Mouse (Mus musculus) frontal cortex, adult (tissue): ENCODE measurements around the gene Kcnj9.

Source experiments
- ATAC-seq: cut with Nextera tagmentation; 2 replicates; pipeline ENCODE4 v1.9.2; 2017; ENCODE audit warnings: mild to moderate bottlenecking, moderate library complexity, mixed read lengths; ENCODE audit not compliant: low TSS enrichment

Kcnj9 gene

DNA sequence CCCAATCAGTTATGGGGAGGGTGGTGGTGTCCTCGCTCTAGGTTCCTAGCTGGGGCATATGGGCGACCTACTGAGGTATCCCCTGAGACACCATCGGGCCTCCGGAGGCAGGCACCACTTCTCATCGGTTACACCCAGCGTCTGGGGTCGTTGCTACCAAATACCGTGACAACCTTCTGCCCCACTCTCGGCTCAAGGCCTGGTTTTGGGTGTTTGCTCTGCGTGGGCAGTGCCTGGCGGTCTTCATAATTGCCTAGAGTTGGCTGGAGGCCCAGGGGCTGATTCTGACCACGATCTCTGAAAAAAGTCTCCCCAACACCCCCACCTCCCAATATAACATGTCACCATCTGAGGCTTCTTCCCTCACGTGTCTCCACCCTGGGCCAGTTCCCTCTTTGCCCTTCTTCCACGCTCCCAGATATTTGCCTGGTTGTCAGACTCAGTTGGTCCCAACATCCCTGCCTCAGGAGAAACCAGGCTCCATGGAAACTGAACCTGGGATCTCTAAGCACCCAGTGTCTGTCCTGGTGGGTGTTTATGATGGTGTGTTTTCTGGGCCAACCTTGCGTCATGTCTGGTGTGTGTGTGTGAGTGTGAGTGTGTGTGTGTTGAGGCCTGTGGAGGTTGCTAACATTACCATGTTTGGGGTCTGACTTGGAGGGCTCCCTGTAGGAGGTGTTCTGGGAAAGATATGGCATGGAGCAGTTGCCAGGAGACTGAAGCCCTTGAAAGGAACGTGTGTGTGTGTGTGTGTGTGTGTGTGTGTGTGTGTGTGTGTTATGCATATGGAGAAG, 16.2 kb downstream of the Kcnj9 start:
- ATAC-seq = peak; percentile 2; the same call in 1 of the 2 replicates

DNA sequence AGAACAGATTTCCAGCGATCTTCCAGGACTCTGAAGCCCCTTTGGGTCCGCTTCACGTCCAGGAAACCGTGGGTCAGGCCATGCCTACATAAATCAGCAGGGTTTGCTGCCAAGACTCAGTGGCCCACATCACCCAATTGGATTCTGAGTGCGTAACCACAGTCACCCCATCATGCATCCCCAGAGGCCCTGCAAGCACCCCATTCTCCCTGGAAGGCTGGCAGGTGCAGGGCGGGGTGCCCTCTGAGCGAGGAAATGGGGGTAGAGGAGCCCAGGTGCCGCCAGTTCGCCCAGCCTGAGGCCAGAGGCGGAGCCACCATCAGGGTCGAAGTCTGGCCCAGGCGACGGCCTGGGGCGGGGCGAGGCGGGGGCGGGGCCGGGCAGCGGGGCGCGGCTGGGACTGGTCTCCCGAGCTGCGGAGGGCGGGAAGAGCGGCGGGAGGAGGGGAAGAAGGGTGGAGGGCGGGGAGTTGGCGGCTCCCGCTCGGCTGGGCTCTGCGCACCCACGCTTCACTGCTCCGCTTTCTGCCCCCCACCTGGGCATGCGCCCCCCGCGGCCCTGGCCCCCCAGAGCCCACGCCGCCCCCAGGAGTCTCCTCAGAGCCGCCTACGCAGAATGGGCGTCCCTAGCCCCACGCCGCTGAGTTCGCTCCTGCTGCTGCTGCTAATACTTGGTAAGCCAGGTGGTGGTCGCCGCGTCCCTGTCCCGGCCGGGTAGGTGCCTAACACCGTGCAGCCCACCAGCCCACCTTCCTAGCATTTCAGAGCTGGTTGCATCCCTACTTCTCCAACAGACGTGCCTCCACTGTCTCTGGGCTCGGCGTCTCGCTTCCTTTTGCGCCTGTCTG, 17.0 kb downstream of the Kcnj9 start:
- peak; percentile 3 for ATAC-seq

DNA sequence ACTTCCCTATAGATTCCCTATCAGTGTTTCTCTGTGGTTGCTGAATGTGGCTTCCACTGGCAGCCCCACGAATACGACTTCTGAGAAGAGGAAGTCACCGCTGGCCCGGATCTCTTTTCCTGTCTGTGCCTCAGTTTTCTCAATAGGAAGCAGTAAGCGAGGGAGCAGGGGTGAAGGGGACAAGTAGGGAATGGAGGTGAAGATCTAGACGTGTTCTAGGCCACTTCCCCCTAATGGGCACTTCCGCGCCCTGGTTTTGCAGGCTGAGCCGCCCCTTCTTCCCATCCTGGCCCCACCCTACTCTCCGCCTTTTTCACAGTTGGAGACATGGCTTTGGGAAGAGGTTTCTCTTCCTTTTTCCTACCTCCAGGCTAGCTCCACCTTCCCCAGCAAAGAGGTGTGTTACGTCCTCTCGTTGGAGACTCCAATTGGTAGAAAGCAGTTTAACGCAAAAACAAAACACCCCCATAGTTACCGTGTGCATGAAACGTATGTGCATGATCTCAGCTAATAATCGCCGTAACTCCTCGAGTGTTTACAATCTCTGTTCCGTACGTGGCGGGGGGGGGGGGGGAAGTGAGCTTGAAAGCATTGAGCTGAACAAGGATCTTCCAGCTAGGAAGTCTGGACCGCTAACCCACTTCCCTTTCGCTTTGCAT, 17.7 kb downstream of the Kcnj9 start:
- peak; percentile 21 for ATAC-seq

DNA sequence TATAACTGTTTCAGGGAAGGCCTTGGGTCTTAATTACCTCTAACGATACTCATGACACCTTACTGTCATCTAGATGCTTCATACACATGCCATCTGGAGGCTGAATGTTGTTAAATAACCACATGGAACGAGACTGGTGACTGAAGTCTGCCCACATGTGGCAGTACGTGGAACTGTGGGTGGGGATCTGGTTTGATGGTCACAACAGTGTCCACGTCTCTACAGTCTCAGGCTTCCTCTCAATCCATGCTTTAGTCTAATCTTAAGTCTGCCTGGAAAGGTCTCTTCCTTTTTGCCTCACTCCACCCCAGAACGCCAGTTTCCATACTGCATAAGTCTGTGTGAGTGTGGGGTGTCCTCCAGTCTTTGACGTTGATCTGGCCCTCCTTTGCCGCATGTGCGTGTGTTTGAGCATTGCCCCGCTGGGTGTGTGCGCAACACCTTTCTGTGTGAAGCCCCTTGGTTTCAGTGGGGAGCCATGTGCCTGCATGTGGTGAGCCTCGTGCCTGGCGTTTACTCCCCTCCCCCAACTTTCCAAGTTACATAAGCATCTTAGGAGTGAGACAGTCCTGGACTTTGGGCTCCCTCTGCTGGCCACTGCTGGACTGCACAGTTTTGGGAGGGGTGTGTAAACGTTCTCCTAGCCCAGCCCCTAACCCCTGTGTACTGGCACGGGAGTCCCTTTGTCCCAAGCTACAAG, 19.3 kb downstream of the Kcnj9 start:
- ATAC-seq = peak; percentile 16

DNA sequence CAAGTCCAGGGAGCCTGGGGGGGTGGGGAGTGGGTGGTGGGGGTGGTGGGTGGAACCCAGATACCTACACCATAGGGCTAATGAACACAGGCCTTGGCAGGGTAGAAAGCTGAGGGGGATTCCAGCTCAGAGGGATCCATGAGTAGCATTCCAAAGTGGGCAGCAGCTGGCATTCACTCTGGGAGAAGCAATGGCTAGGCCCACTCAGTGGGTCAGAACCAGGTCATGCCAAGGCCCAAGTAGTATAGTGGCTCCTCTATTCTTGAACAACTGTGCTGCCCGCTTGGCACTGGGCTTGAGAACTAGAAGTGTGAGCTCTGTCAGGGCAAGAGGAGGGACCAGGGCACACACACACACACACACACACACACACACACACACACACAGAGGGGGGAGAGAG, 20.7 kb downstream of the Kcnj9 start:
- ATAC-seq = no peak

DNA sequence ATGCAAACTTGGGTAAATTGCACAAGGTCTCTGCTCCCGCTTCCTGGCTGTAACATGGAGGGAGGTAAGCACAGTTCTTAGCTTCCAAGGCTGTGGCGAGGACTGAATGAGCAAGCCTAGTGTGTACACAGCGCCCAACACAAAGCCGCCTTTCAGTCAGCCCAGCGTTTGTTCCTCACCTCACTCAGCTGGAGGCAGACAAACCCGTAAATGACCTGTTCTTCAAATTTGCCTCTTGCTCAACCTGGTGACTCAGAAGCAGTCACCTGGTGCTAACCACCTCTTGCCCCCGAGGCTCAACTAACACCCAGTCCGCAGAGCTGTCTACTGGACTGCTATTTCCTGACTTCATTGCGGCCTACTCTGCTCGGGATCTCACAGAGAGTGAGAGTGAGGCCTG, 21.2 kb downstream of the Kcnj9 start:
- ATAC-seq = no peak

DNA sequence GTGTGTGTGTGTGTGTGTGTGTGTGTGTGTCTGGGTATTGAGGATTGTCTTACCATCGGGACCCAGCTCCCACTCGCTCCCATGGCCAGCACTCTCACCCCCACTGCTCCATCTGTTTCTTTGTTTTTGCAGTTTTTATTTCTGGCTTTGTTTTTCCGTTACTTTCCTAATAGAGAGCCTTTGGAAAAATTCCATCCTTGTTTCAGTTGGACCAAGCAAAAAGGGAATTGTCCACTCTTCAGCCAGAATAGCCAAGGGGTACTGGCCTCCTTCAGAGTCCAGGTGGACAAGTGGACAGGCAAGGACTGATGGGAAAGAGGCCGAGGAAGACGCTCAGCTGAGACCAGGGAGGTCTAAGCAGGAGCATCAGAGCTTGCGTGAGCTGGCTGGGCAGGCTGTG, 22.2 kb downstream of the Kcnj9 start:
- no peak for ATAC-seq

DNA sequence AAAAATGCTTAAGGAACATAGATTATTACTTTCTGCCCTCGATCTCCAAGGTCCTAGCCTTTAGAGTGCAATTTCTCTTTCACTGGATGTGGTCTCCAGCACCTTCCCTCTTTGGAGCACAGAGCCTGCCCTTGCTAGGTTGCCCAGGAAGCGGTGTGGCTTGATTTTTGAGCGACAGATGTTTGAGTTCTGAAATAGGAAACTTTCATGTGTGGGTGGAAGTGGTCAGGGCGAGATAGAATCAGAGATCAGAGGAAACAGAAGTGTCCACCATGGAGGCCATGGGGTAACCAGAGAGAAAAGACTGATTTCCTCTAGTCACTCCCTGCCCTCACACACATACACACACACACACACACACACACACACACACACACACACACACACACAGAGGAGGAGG, 22.9 kb downstream of the Kcnj9 start:
- no peak for ATAC-seq

DNA sequence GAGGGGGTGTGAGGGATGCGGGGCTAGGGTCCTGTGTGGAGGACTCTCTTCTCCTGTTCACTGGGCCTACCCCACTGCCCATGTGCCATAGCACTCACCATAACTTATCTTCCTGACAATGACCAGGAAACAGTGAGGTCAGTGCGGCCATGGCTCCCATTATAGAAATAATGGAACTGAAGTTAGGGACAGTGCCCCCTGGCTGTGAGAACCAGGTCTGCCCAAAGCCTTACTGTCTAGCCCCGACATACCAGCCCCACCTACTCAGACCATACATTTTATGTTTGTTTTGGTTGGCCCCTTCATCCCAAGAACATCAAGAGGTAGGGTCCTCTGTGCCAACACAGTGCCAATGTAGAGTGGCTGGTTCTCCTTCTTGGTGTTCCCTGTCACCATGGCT, 23.5 kb downstream of the Kcnj9 start:
- ATAC-seq = no peak

DNA sequence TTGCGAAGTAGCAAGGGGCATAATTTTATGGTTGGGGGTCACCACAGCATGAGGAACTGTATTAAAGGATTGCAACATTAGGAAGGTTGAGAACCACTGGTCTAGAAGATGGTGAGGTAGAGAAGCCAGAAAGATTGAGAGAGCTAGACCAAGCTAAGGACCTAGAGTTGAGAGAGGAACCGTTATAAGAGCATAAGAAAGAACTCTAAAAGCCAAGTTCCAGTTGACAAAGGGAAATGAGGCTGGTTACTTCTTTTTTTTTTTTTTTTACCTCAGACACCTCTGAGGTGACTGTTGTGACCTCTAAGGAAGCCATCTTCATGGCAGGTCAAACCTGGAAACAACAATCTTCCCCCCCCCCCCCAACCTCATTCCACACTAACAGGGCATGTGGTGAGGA, 24.0 kb downstream of the Kcnj9 start:
- no peak for ATAC-seq

DNA sequence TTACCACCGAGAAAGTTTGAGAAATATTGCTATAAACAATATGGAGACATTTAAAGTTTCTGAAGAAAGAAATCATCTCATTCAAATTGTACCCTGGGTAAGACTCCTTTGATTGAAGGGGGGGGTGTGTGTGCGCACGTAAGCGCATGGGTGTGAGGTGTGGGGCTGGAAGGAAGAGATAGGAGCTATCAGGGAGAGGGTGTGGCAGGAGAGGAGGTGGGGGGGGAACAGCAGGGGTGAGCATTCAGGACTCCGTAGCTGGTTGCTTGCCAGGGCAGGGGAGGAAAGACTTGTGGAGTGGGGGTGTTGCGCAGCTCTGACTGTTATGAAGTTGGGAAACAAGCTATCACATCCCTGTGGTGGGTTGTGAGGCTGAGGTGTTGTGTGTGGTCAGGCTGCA, 24.7 kb downstream of the Kcnj9 start:
- ATAC-seq = no peak

DNA sequence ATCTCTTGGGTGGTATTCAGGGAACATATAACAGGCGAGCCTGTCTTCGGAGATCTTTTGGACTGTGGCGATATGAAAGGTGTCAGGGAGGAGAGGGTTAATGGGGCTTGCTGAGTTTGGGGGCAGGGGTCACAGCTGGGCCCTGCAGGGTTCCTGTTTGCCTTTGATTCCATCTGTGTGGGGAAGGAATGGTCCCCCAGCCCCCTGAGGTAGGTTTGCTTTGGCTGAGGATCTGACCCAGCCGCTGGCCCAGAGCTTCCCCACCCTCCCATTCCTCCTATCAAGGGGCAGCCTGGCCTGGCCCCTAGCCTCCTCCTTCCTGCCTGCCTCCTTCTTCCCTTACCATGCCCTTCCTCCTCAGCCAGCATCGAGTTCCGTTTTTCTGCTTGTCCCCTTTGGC, 26.3 kb downstream of the Kcnj9 start:
- no peak for ATAC-seq

DNA sequence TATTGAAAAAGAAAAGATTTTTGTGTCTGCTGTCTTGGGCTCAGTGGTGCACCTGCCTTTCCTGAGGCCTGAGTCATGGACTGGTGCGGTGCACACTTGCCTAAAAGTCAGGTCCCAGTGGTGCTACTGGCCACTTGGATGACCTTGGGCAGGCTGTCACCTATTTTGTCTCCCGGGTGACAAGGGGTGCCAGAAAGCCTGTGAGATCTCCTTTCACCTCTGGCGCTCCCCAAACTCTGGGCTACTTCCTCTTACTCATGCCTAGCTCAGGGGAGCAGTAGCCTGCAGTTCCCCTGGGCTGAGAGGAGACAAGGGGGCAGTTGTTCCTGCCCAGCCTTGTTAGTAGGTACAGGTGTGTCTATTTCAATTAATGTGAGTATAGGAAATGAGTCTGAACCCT, 26.8 kb downstream of the Kcnj9 start:
- ATAC-seq = no peak

DNA sequence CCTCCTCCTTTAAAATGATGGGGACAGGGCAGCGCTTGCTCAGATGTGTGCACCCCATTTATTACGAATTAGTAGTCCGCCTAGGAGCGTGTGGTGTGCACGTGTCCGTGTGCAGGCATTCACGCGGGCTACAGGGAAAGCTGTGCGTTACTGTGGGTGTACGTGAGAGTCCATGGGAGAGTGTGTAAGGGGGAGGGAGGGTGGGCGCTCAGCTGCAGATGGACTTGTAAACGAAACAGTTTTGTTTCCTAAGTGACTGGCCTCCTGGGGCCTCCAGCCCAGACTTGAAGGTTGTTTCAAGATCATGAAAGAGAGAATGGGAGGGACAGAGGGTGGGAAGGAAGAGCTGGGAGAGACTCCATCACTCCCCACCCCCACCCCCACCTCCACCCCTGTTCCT, 27.9 kb downstream of the Kcnj9 start:
- ATAC-seq = no peak

DNA sequence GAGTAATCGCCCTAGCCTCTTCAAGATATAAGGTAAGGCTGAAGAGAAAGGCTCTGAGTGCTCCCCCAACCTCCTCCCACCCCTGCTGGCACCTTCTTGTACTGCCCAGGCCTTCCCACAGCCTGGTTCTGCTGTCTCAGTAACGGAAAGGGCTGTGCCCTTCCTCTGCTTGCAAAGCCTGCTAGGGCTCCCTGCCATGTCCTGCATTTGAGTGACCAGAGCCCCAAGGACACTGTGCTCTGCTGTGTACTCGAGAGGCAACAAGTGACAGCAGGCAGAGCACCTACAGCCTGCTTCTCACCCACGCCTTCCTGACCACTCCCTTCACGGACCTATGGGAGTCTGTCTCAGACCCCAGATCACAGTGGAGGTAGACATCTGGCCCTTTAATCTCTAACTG, 28.9 kb downstream of the Kcnj9 start:
- no peak for ATAC-seq

DNA sequence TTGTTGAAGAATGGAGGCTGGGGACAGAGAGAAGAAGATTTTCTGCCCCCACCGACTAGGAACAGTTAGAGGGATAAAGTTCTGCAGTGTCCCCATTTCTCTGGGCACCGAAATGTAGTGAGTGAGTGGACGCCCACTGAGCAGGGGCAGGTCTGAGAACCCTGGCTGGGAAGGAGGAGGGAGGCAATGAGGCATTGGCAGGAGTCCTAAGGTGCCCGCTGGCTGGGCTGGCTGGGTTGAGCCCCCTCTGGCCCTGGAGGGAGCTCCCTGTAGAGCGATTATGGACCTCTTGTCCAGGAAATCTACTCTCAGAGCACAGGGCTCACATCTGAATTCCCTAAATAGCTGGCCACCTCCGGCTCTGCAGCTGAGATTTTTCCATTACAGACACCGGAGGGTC, 29.6 kb downstream of the Kcnj9 start:
- ATAC-seq = no peak

DNA sequence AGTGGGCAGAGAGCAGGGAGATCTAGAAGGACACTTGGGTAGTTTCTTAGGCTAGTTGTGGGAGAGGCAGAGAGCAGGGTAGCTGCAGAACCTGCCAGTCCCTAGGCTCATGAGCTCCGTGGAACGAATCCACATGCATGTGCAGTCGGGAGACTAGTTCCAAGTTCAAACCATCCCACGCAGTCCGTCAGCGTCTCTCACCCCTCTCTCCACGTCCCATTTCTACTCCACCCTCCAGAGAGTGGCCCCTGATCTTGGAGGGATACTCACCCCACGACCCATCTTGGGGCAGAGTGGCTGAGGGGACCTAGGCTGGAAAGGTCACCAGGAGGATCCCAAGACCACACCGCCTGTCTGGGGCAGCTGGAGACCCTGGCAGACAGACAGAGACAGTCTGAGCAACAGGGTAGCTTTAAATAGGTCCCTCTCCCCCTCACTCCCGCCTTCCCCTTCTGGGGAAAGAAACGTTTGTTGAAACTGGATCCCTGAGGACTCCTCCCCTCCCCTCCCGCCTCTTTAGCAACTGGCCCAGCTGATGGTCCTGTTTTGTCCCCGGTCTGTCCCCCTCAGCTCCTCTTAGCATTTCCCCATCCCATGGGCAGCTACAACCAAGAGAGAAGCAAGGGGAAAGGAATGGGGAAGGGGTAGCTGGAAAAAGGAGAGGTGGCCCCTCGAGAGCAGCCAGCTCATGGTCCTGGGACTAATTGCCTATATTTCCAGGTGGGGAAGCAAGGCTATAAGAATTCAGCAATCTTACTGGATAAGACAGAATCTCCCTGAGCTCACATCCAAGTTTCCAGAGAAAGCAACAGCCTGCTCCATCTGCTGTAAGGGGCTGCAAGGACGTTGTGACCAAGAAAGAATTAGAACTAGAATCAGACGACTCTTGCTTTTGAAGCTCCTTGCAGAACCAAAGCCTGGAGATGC, 31.2 kb downstream of the Kcnj9 start, which contains the start of gene Atp1a2:
Gene Atp1a2 (minus strand): TSS at position 454 of the 927 bp plus-strand sequence.
- peak; percentile 47 for ATAC-seq

DNA sequence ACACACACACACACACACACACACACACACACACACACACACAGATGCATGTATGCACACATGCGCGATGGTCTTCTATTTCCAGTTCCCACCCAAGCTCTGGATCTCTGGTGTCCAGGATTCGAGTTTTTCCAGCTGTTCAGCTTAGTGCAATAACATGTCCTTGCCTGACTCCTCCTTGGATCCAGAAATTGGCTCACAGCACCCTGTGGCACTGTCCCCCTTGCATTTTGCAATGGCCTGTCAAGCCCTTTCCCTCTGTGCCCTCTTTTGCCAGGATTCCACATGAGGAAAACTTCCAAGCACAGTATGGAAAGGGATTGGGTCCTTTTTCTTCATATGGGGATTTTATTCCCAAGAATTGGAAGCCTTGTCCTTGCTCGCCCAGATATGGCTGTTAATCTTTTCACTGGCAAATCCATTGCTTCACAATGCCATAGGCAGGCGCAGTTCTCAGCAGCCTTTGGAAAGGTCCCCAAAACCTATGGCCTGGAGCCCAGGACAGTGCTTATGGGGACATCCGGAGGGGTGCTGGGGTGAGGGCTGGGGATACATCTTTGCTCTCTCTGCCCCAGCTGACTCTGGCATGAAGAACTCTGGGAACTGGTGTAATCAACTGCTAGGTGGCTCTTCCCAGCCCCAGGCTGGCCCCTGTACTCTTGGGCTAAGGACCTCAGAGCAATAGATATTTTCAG, 32.2 kb downstream of the Kcnj9 start:
- ATAC-seq = no peak

DNA sequence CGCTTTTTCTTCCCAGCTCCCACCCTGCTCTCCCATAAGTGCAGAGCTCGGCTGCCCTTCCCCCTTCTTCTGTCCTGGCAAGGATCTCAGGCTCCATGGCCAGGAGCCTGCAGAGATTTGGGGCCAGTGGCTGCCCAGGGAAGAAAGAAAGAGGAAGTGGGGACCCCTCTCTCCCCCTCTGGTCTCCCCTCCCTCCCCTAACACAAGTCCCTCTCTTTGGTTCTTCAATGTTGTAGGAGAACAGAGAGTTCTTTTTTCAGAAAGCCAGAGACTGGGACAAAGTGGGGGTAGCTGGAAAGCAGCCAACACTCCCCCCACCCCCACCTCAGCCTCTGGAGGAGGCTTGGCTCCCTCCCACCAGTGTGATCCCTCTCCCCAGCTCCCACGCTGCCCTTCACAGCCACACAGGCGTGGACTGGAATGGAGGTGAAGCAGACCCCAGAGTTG, 33.3 kb downstream of the Kcnj9 start:
- no peak for ATAC-seq

DNA sequence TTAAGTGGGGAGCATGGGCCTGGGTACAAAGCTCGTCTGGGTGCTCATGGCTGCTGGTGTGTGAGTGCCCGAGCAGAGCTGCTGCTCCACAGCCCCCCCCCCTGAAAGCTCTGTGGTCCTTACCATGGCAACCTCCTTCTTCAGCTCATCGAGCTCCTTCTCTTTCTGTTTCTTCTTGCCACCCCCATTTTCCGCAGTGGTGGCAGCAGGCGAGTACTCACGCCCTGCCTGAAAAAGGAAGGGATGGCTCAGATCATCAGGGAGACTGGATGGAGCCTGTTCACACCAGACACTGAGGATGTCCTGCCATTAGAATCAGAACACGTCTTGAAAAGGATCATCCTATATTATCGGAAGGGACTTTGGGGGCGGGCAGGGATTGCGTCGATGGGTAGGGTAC, 35.7 kb downstream of the Kcnj9 start:
- ATAC-seq = peak; percentile 24
